Mouse (Mus musculus): ENCODE data around the gene Prpsap1. TPM values are rescaled to one million over a fixed set of nuclear protein-coding genes. Genes with fewer than 3 reads are reported as not detected.

The Prpsap1 gene
- polyA plus RNA-seq, 1 experiment from 2014 or later, result 217 TPM

DNA sequence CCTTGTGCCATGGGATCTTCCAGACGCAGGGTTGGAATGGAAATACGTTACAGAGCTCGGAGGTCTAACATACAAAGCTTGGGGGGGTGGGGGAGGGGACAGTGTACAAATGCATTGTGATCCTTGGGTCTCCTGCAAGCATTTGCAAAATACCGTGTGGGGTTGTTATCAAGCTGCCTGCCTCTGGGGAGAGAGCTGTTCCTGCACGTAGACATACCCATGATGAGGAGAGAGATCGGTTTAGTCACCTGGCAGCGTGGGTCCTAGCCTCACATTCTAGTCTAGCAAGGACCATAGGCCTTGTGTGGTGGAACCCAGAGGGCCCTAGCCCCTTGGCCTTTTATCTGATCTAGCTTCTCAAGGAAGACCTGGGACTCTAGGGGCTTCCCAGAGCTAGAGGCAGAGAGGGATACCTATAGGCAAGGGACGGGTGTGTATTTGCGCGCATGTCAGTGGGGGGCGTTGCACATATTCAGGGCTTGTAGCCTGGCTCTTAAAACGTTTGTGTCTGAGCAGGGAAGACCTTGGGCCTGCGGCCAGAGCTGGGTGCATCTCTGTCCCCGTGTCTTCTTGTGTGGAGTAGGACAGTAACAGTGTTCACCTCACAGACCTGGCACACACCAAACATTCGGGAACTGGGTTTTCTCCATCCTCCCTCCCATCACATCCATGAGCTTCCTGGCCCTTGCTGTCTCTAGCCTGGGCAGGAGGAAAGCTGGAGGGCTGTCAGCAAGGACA lies 51.7 kb downstream of the Prpsap1 start:
- peaks cover 23% of the 10 kb centered on the region for H3K4me1 ChIP-seq (ENCODE audit: insufficient read depth, low read length)
- no peak overlapping the region for H3K27ac ChIP-seq (ENCODE audit: low read length)
- H3K27me3 ChIP-seq (ENCODE audit: insufficient read depth, low read length), result 0 out of 2 replicates have a peak, but pooled peaks cover 7% of the 10 kb centered on the region
- WGBS, result 77% methylated on average over 15 of the region's 15 CpGs
- peaks cover 11% of the 10 kb centered on the region for H3K36me3 ChIP-seq (ENCODE audit: insufficient read depth, low read length)
- no peak overlapping the region for H3K4me3 ChIP-seq (ENCODE audit: low read length)
- no peaks in the 10 kb centered on the region for H3K9me3 ChIP-seq (ENCODE audit: low read length)
- ATAC-seq (ENCODE audit: low FRiP score, low TSS enrichment), result no peak
- no peak overlapping the region for H3K4me2 ChIP-seq (replicated peaks; ENCODE audit: low read depth, low read length)
- no peak overlapping the region; the same call in 1 of the 2 replicates for H3K9ac ChIP-seq (replicated peaks; ENCODE audit: low read length)

- Histone ChIP-seq H3K36me3 (ENCODE audit: insufficient read depth, low read length) (peaks cover 27% of the 10 kb centered on the region), H3K27me3 (ENCODE audit: insufficient read depth, low read length) (no peaks in the 10 kb centered on the region), H3K9ac (replicated peaks; ENCODE audit: low read length) (no peak overlapping the region), H3K4me2 (replicated peaks; ENCODE audit: low read depth, low read length) (no peak overlapping the region), H3K4me3 (ENCODE audit: low read length) (no peak overlapping the region), H3K4me1 (ENCODE audit: insufficient read depth, low read length) (peaks cover 37% of the 10 kb centered on the region), H3K27ac (ENCODE audit: low read length) (peak overlapping the region; percentile 45), H3K9me3 (ENCODE audit: low read length) (no peaks in the 10 kb centered on the region)
- no peak for ATAC-seq (ENCODE audit: low FRiP score, low TSS enrichment)
- WGBS, result 65% methylated on average over 7 of the region's 7 CpGs
Measured at GRCm38 (mm10) chr11:116440408-116441068, 53.5 kb downstream of the Prpsap1 start.

DNA sequence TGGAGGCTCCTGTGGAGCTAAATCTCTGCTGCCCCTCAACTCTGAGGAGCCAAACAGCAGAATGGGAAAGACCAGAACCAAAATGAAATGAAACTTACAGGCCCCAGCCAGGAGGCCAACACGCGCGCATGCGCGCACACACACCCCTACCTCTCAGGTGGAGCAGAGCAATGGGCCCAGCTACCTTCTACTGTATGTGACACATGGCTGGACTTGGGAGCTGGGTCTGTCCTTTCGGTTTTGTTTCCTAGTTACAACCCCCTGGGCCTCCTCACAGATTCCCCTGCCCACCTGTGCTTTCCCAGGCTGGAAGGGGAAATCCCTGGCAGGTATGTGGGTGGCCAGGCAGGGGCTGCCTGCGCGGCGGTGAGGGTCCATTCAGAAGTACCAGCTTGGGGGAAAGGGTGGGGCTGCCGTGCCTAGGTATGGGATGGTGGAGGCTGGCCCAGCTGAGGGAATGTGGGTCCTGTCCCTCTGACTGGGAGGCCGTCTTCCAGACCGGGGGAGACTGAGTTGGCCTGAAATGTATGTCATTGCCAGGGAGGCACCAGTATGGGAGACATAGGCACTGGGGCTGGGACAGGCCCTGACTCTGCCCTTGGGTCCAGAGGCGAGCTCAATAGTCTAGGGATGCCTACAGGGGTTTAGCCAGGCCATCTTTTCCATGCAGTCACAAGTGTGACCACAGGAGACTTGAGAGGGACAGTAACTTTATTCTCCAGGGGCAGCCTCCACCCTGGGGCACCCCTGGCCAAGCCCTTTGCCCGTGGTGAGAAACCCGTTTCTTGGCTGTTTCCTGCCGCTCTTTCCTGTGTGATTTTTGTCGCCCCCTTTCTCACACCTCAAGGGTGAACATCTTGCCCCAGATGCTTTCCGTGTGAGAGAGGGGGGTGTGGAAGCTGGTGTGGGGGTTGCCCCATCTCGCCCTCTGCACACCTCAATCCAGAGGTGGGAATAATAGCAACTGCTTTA lies 54.4 kb downstream of the Prpsap1 start:
- Histone ChIP-seq H3K9me3 (ENCODE audit: low read length) (no peaks in the 10 kb centered on the region), H3K4me3 (ENCODE audit: low read length) (no peak overlapping the region), H3K27me3 (ENCODE audit: insufficient read depth, low read length) (no peaks in the 10 kb centered on the region), H3K4me2 (replicated peaks; ENCODE audit: low read depth, low read length) (no peak overlapping the region), H3K36me3 (ENCODE audit: insufficient read depth, low read length) (peaks cover 27% of the 10 kb centered on the region), H3K27ac (ENCODE audit: low read length) (peak overlapping the region; percentile 45; the same call in 1 of the 2 replicates), H3K9ac (replicated peaks; ENCODE audit: low read length) (no peak overlapping the region), H3K4me1 (ENCODE audit: insufficient read depth, low read length) (peaks cover 38% of the 10 kb centered on the region)
- WGBS, result 67% methylated on average over 19 of the region's 19 CpGs
- ATAC-seq (ENCODE audit: low FRiP score, low TSS enrichment), result no peak

DNA sequence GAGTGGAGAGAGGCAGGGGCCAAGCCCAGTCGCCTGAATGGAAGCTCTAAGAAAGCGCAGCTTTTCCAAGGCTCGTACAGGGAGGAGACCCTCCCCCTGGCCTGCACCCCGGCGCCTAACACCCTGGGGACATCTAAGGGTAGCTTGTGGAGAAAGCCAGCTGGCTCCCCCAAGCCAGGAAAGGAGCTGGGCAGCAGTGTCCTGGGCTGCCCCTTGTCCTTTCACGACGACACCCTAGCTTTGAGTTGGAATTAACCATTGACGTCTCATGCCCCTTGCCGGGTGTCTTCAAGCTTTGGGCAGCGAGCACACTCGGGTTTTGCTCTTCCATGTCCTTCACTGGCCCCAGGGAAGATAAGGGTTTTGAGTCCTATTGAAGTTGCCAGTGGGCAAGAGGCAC lies 56.5 kb downstream of the Prpsap1 start:
- H3K4me1 ChIP-seq (ENCODE audit: insufficient read depth, low read length), result peaks cover 37% of the 10 kb centered on the region
- H3K9me3 ChIP-seq (ENCODE audit: low read length), result no peaks in the 10 kb centered on the region
- 0 out of 2 replicates have a peak overlapping the region, but pooled peaks have one; percentile 22 for H3K9ac ChIP-seq (replicated peaks; ENCODE audit: low read length)
- WGBS, result 84% methylated on average over 11 of the region's 11 CpGs
- peaks cover 27% of the 10 kb centered on the region for H3K36me3 ChIP-seq (ENCODE audit: insufficient read depth, low read length)
- no peaks in the 10 kb centered on the region for H3K27me3 ChIP-seq (ENCODE audit: insufficient read depth, low read length)
- no peak for ATAC-seq (ENCODE audit: low FRiP score, low TSS enrichment)
- H3K4me2 ChIP-seq (replicated peaks; ENCODE audit: low read depth, low read length), result no peak overlapping the region
- no peak overlapping the region for H3K4me3 ChIP-seq (ENCODE audit: low read length)
- H3K27ac ChIP-seq (ENCODE audit: low read length), result peak overlapping the region; percentile 16; the same call in 1 of the 2 replicates

DNA sequence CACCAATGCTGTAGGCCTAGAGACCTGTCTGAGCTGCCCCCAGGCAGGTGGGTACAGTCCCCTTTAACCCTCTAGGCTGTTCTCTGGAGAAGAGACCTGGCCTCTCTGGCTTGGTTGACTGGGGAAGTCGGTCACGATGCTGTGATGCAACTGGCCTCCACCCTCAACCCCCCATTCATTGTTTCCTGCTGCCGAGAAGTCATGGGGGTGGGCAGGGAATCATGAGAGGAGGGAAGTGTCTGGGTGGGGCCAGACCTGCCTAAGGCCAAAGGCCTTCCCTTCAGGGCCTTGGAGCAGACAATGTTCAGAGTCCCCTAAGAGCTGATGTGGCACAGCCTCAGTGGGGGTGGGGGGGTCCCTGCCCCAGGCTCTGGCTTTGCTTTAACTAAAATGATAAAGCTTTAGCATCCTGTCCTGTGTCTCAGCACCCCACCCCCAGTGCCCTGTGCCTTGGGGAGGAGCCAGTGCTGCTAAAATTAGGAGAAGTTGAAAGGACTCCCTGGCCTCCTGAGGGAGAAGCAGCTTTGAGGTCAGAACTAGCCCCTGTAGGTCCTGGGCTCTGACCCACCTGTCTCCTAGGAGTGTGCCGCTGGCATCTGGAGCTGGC lies 57.2 kb downstream of the Prpsap1 start:
- Histone ChIP-seq H3K4me1 (ENCODE audit: insufficient read depth, low read length) (peaks cover 37% of the 10 kb centered on the region), H3K9ac (replicated peaks; ENCODE audit: low read length) (peak overlapping the region; percentile 22), H3K27ac (ENCODE audit: low read length) (peak overlapping the region; percentile 16; the same call in 1 of the 2 replicates), H3K9me3 (ENCODE audit: low read length) (no peaks in the 10 kb centered on the region), H3K4me2 (replicated peaks; ENCODE audit: low read depth, low read length) (peak overlapping the region; percentile 63), H3K36me3 (ENCODE audit: insufficient read depth, low read length) (peaks cover 27% of the 10 kb centered on the region), H3K27me3 (ENCODE audit: insufficient read depth, low read length) (no peaks in the 10 kb centered on the region), H3K4me3 (ENCODE audit: low read length) (peak overlapping the region; percentile 96; the same call in 1 of the 2 replicates)
- WGBS, result 34% methylated on average over 4 of the region's 4 CpGs
- no peak for ATAC-seq (ENCODE audit: low FRiP score, low TSS enrichment)

DNA sequence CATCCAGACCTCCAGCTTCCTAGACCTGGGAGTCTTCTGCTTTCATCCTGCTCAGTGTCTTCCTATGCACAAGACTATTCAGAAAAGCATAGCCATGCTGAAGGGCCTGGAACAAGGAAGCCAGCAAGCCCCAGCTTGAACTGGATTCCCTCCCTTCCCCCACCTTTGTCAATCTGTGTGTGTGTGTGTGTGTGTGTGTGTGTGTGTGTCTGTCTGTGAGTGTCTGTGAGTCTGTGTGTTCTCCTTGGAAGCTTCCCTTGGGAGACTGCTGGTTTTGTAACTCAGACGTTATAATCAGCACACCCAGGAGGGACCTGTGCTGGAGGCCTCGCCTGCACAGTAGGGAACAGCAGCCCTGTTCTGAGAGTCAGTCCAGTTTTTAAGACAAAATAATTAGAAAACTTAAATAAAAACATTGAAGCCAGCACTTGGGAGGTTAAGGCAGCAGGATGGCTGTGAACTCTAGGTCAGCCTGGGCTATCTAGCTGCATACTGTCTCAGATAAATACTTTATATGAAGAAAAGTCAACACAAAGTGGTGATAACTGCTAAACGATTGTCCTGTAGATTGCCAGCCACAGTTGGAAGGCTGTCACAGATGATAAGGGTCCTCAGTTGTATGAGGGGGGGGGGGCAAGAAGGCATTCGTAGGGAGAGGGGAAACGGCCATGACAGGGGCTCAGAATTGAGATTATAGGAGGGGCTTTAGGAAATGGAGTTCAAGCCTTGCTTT lies 57.8 kb downstream of the Prpsap1 start:
- Histone ChIP-seq H3K27me3 (ENCODE audit: insufficient read depth, low read length) (no peaks in the 10 kb centered on the region), H3K4me1 (ENCODE audit: insufficient read depth, low read length) (peaks cover 42% of the 10 kb centered on the region), H3K9ac (replicated peaks; ENCODE audit: low read length) (peak overlapping the region; percentile 56), H3K9me3 (ENCODE audit: low read length) (no peaks in the 10 kb centered on the region), H3K4me2 (replicated peaks; ENCODE audit: low read depth, low read length) (peak overlapping the region; percentile 63), H3K36me3 (ENCODE audit: insufficient read depth, low read length) (peaks cover 27% of the 10 kb centered on the region), H3K4me3 (ENCODE audit: low read length) (peak overlapping the region; percentile 96), H3K27ac (ENCODE audit: low read length) (peak overlapping the region; percentile 97)
- WGBS, result 63% methylated on average over 5 of the region's 5 CpGs
- no peak for ATAC-seq (ENCODE audit: low FRiP score, low TSS enrichment)

DNA sequence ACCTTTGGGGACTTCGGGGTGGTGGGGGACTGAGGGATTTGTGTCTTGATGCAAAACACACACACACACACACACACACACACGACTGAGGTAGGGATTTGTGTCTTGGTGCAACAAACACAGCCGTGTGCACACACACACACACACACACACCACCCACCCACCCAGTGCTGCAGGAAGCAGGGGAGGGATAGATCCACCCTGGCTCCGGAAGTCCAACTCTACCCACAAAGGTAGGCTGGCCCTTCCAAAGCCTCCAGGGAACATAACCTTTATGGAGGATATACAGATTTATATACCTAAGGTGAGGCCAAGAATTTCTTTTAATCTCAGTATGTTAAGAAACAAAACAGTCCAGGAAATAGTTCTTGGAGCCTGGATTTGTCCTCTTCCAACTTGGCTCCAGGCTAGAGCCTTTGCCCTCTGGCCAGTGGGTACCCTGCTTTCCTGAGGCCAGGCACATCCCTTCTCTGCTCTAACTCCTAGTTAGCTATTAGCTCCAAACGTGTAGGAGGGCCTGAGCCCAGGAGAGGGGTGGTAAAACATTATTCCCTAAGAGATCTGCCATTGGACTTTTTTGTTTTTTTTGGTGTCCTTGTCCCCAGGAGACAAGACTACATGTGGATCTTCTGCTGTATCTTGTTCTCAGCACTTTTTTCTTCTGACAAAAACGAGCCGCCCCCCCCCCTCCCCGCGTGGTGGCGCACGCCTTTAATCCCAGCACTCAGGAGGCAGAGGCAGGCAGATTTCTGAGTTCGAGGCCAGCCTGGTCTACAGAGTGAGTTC lies 58.8 kb downstream of the Prpsap1 start:
- Histone ChIP-seq H3K36me3 (ENCODE audit: insufficient read depth, low read length) (peaks cover 27% of the 10 kb centered on the region), H3K9ac (replicated peaks; ENCODE audit: low read length) (peak overlapping the region; percentile 95), H3K4me2 (replicated peaks; ENCODE audit: low read depth, low read length) (peak overlapping the region; percentile 63), H3K27ac (ENCODE audit: low read length) (peak overlapping the region; percentile 97), H3K27me3 (ENCODE audit: insufficient read depth, low read length) (no peaks in the 10 kb centered on the region), H3K9me3 (ENCODE audit: low read length) (no peaks in the 10 kb centered on the region), H3K4me1 (ENCODE audit: insufficient read depth, low read length) (peaks cover 42% of the 10 kb centered on the region), H3K4me3 (ENCODE audit: low read length) (peak overlapping the region; percentile 96)
- 42% methylated on average over 12 of the region's 12 CpGs for WGBS
- ATAC-seq (ENCODE audit: low FRiP score, low TSS enrichment), result no peak

- Histone ChIP-seq H3K27ac (ENCODE audit: low read length) (peak overlapping the region; percentile 97), H3K4me3 (ENCODE audit: low read length) (peak overlapping the region; percentile 96), H3K36me3 (ENCODE audit: insufficient read depth, low read length) (peaks cover 27% of the 10 kb centered on the region), H3K9me3 (ENCODE audit: low read length) (no peaks in the 10 kb centered on the region), H3K4me2 (replicated peaks; ENCODE audit: low read depth, low read length) (peak overlapping the region; percentile 63), H3K4me1 (ENCODE audit: insufficient read depth, low read length) (peaks cover 40% of the 10 kb centered on the region), H3K9ac (replicated peaks; ENCODE audit: low read length) (peak overlapping the region; percentile 95), H3K27me3 (ENCODE audit: insufficient read depth, low read length) (no peaks in the 10 kb centered on the region)
- WGBS, result 0% methylated on average over 44 of the region's 67 CpGs
- ATAC-seq (ENCODE audit: low FRiP score, low TSS enrichment), result peak; percentile 7; the same call in 1 of the 2 replicates
Measured at GRCm38 (mm10) chr11:116434287-116434966, 59.6 kb downstream of the Prpsap1 start.

All from kidney, embryonic 16.5 days (tissue).